Mouse (Mus musculus) CH12.LX (cell line): Measurements from ENCODE around the gene 0610012G03Rik. TPM values are rescaled to one million over a fixed set of nuclear protein-coding genes. Genes with fewer than 3 reads are reported as not detected.

ENCODE experiments used
- DNase-seq: peaks from one replicate; pipeline ENCODE4 v3.0.0-alpha.2; 2013; ENCODE audit errors: extremely low read depth
- H3K27ac ChIP-seq: 2 replicates; pipeline ENCODE4 v1.5.1; 2012; ENCODE audit warnings: low read depth, mild to moderate bottlenecking, control low read depth, moderate library complexity; ENCODE audit not compliant: insufficient read depth
- H3K27me3 ChIP-seq: replicated peaks from 2 replicates; pipeline ENCODE3; 2012; ENCODE audit warnings: inconsistent platforms
- H3K36me3 ChIP-seq, 2 experiments: replicated peaks in 1 of 2; 2 replicates each; pipeline versions ENCODE3 to v1.6.1; 2012; ENCODE audit warnings: inconsistent platforms in 1 of 2, low read length in 1 of 2, mild to moderate bottlenecking in 1 of 2, mixed read lengths in 1 of 2, moderate library complexity in 1 of 2; ENCODE audit not compliant: control insufficient read depth in 1 of 2, insufficient read depth in 1 of 2
- H3K4me1 ChIP-seq, 2 experiments: 2 replicates each; pipeline ENCODE4 v1.6.1; 2012; ENCODE audit warnings: inconsistent platforms in 1 of 2, moderate library complexity in 1 of 2; ENCODE audit not compliant: insufficient read depth in 2 of 2, control insufficient read depth in 1 of 2
- H3K4me2 ChIP-seq: 2 replicates; pipeline ENCODE4 v1.6.1; 2012; ENCODE audit warnings: low read depth, mild to moderate bottlenecking, control low read depth; ENCODE audit not compliant: poor library complexity, insufficient read depth, severe bottlenecking
- H3K4me3 ChIP-seq, 3 experiments: fragments of 150-350 bp in 1 of 3; sonication (generic) in 1 of 3; replicated peaks in 1 of 3; 2 replicates each; pipeline versions ENCODE3 to v1.5.1; 2011 to 2012; ENCODE audit warnings: low read depth in 2 of 3, low read length in 2 of 3, mild to moderate bottlenecking in 2 of 3, moderate library complexity in 2 of 3, control low read depth in 1 of 3, improper control_type of control experiment in 1 of 3, inconsistent platforms in 1 of 3, mixed read lengths in 1 of 3; ENCODE audit not compliant: poor library complexity in 1 of 3
- H3K79me2 ChIP-seq: replicated peaks from 2 replicates; pipeline ENCODE4 v1.6.1; 2012; ENCODE audit warnings: mild to moderate bottlenecking, moderate library complexity; ENCODE audit not compliant: control insufficient read depth, poor library complexity, insufficient read depth, severe bottlenecking; ENCODE audit errors: extremely low read depth
- H3K9ac ChIP-seq: 2 replicates; pipeline ENCODE4 v1.6.1; 2012; ENCODE audit warnings: low read depth, mild to moderate bottlenecking, control low read depth, moderate library complexity; ENCODE audit not compliant: insufficient read depth
- H3K9me3 ChIP-seq: replicated peaks from 2 replicates; pipeline ENCODE3; 2012; ENCODE audit warnings: low read length, inconsistent platforms, mixed read lengths
- EP300 ChIP-seq: IDR thresholded peaks from 2 replicates; pipeline ENCODE4 v1.6.1; 2011; ENCODE audit warnings: low read length, improper control_type of control experiment
- JUN ChIP-seq: IDR thresholded peaks from 2 replicates; pipeline ENCODE4 v1.6.1; 2011; ENCODE audit warnings: low read depth, mild to moderate bottlenecking, low read length, improper control_type of control experiment, moderate library complexity; ENCODE audit not compliant: insufficient read depth
- MAFK ChIP-seq: IDR thresholded peaks from 2 replicates; pipeline ENCODE4 v1.6.1; 2011; ENCODE audit warnings: low read length, improper control_type of control experiment; ENCODE audit not compliant: insufficient replicate concordance
- RAD21 ChIP-seq: IDR thresholded peaks from 2 replicates; pipeline ENCODE4 v1.6.1; 2011; ENCODE audit warnings: low read depth, mild to moderate bottlenecking, low read length, improper control_type of control experiment, moderate library complexity
- TCF12 ChIP-seq: IDR thresholded peaks from 2 replicates; pipeline ENCODE4 v1.6.1; 2014; ENCODE audit warnings: low read depth, mild to moderate bottlenecking, inconsistent platforms, low read length, improper control_type of control experiment
- USF2 ChIP-seq: conservative IDR thresholded peaks from 2 replicates; pipeline ENCODE4 v1.6.1; 2011; ENCODE audit warnings: low read depth, low read length, improper control_type of control experiment
- ZNF384 ChIP-seq: IDR thresholded peaks from 2 replicates; pipeline ENCODE4 v1.6.1; 2012; ENCODE audit warnings: low read depth, low read length, improper control_type of control experiment, inconsistent platforms
- dilution Hi-C: fragments of 300-500 bp; cut with MboI; formaldehyde crosslinking; loops from 2 replicates; pipeline ENCODE4 v1.14.3; 2020; ENCODE audit warnings: low sequenced_read_pairs; ENCODE audit not compliant: extremely low pct_unique_long_range_greater_than_20kb, extremely low pct_ligation_motif_present
- in situ Hi-C: fragments of 300-500 bp; cut with MboI; formaldehyde crosslinking; loops from 3 replicates; pipeline ENCODE4 v1.14.3; 2019; ENCODE audit warnings: low sequenced_read_pairs, low pct_ligation_motif_present, low pct_unique_long_range_greater_than_20kb, mixed read lengths
- polyA plus RNA-seq: library from polyadenylated mRNA; unstranded; fragments of >175 nt; gene quantifications from 2 replicates; pipeline ENCODE4 v1.2.1, GENCODE M21; 2012; ENCODE audit warnings: low read depth; ENCODE audit not compliant: insufficient read length
- total RNA-seq, 2 experiments: library from RNA; depleted of rRNA; stranded (reverse); fragments of 300-350 nt in 1 of 2; fragments of >200 nt in 1 of 2; gene quantifications; 2 replicates each; pipeline ENCODE4 v1.2.3; 2012 to 2014

0610012G03Rik gene
- total and polyA plus RNA-seq, 3 experiments: 29.4 to 48.0 (median 38.0) TPM

DNA sequence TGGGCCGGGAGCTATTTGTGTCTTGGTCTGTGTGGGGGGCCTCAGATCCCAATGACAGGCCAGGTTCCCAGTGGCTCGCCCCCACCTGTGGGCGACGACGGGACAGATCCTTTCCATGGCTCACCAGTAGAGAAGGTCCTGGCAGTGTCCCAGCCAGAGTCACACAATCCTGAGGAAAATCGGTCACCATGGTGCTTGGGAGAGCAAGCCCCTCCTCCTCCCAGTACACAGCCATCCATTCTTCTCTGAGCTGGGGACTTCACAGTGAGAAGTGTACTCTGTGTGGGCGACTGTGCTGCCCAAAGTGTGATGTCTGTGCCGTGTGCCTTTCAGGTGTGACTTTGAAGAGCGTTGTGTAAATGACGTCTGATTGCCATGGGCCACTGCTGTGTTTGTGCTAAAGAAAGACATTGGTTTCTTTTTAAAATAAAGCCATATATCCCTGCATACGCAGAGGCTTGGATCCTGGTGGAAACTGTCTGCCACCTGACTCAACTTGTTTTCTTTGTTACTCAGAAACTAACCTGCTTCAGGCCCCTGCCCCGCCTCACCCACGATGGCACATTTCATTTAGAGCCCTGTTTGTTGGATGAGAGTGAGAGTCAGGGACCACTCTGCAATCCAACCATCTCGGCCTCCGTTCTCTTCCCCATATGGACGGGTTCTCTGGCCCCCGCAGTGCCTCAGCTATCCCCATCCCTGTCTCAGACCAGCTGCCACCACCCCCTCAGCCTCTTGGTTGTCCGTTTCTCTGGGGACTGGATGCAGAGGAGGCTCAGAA lies 49.6 kb downstream of the 0610012G03Rik start:
- H3K4me2 ChIP-seq: no peak overlapping the region
- no peaks in the 10 kb centered on the region for H3K79me2 ChIP-seq
- H3K9me3 ChIP-seq: peaks cover 9% of the 10 kb centered on the region
- no peak for TF ChIP-seq ZNF384
- TF ChIP-seq MAFK: no peak
- TF ChIP-seq JUN: no peak
- TF ChIP-seq TCF12: no peak
- TF ChIP-seq USF2: no peak
- TF ChIP-seq EP300: no peak
- no peak for TF ChIP-seq RAD21
- H3K36me3 ChIP-seq: no peaks in the 10 kb centered on the region
- H3K4me1 ChIP-seq: peaks cover 5 to 16% of the 10 kb centered on the region in 2 experiments; a peak in 3 of 4 replicates
- no peaks in the 10 kb centered on the region for H3K27me3 ChIP-seq
- no peak overlapping the region for H3K27ac ChIP-seq
- dilution Hi-C loops (no loop called here), in situ Hi-C loops (no loop called here)
- no peak overlapping the region for H3K4me3 ChIP-seq
- H3K9ac ChIP-seq: no peak overlapping the region
- no peak for DNase-seq

Other genes starting within 250 kb of the 0610012G03Rik start
- 0.04 TPM in 1 of 2 replicates, not detected in the other for gene Meltf, start 69.7 kb downstream of the 0610012G03Rik start, total RNA-seq (2012; rRNA removed)
- 0.05 and 0.09 TPM in 2 replicates for gene Meltf, start 69.7 kb downstream of the 0610012G03Rik start, total RNA-seq (2014; rRNA removed)
- gene Meltf, start 69.7 kb downstream of the 0610012G03Rik start, polyA plus RNA-seq: 0.07 and 0.10 TPM in 2 replicates
- gene Pigz, start 14.6 kb downstream of the 0610012G03Rik start, total RNA-seq (2012; rRNA removed): 1.1 and 1.4 TPM in 2 replicates
- 2.8 and 2.9 TPM in 2 replicates for gene Pigz, start 14.6 kb downstream of the 0610012G03Rik start, total RNA-seq (2014; rRNA removed)
- gene Pigz, start 14.6 kb downstream of the 0610012G03Rik start, polyA plus RNA-seq: 6.4 and 7.1 TPM in 2 replicates
- gene Ncbp2, start within 50 bp of the 0610012G03Rik start, total RNA-seq (2012; rRNA removed): 85.9 and 102 TPM in 2 replicates
- 34.9 and 39.1 TPM in 2 replicates for gene Ncbp2, start within 50 bp of the 0610012G03Rik start, total RNA-seq (2014; rRNA removed)
- 178 and 250 TPM in 2 replicates for gene Ncbp2, start within 50 bp of the 0610012G03Rik start, polyA plus RNA-seq
- 19.3 and 22.1 TPM in 2 replicates for gene Senp5, start 54.8 kb upstream of the 0610012G03Rik start, total RNA-seq (2012; rRNA removed)
- gene Senp5, start 54.8 kb upstream of the 0610012G03Rik start, total RNA-seq (2014; rRNA removed): 31.2 and 32.5 TPM in 2 replicates
- 27.2 and 28.8 TPM in 2 replicates for gene Senp5, start 54.8 kb upstream of the 0610012G03Rik start, polyA plus RNA-seq
- 37.2 and 43.5 TPM in 2 replicates for gene Pak2, start 130.8 kb upstream of the 0610012G03Rik start, total RNA-seq (2012; rRNA removed)
- 69.8 and 73.1 TPM in 2 replicates for gene Pak2, start 130.8 kb upstream of the 0610012G03Rik start, total RNA-seq (2014; rRNA removed)
- 69.0 and 79.7 TPM in 2 replicates for gene Pak2, start 130.8 kb upstream of the 0610012G03Rik start, polyA plus RNA-seq
- 47.1 and 48.1 TPM in 2 replicates for gene Pigx, start 151.2 kb upstream of the 0610012G03Rik start, total RNA-seq (2012; rRNA removed)
- gene Pigx, start 151.2 kb upstream of the 0610012G03Rik start, total RNA-seq (2014; rRNA removed): 83.0 and 94.7 TPM in 2 replicates
- 46.4 and 48.1 TPM in 2 replicates for gene Pigx, start 151.2 kb upstream of the 0610012G03Rik start, polyA plus RNA-seq
- 17.6 and 23.0 TPM in 2 replicates for gene Cep19, start 151.3 kb upstream of the 0610012G03Rik start, total RNA-seq (2012; rRNA removed)
- gene Cep19, start 151.3 kb upstream of the 0610012G03Rik start, total RNA-seq (2014; rRNA removed): 31.3 and 37.3 TPM in 2 replicates
- 29.4 and 34.9 TPM in 2 replicates for gene Cep19, start 151.3 kb upstream of the 0610012G03Rik start, polyA plus RNA-seq
- gene Nrros, start 217.1 kb upstream of the 0610012G03Rik start, total RNA-seq (2012; rRNA removed): 49.6 and 54.9 TPM in 2 replicates
- 55.1 and 64.3 TPM in 2 replicates for gene Nrros, start 217.1 kb upstream of the 0610012G03Rik start, total RNA-seq (2014; rRNA removed)
- 52.2 and 71.0 TPM in 2 replicates for gene Nrros, start 217.1 kb upstream of the 0610012G03Rik start, polyA plus RNA-seq
- gene Bex6, start 231.3 kb upstream of the 0610012G03Rik start, total RNA-seq (2012; rRNA removed): not detected in 2 replicates
- gene Bex6, start 231.3 kb upstream of the 0610012G03Rik start, total RNA-seq (2014; rRNA removed): not detected in 2 replicates
- gene Bex6, start 231.3 kb upstream of the 0610012G03Rik start, polyA plus RNA-seq: not detected in 2 replicates